Mouse (Mus musculus) cerebellum, adult (tissue): ENCODE measurements at regions not wholly inside any gene's neighbourhood (a gene's known extent, or its start where the extent isn't known, plus 50 kb on each side); places are given as distances from the start of the nearest gene placed in this dataset.
A peak's percentile ranks its signal among the peaks of the same experiment; 100 is the strongest.

Experiments used
- ATAC-seq: cut with Nextera tagmentation; 2 replicates; pipeline ENCODE4 v1.9.2; 2017; ENCODE audit warnings: mild to moderate bottlenecking, moderate library complexity, mixed read lengths; ENCODE audit not compliant: insufficient number of reproducible peaks, low FRiP score, low TSS enrichment

- no peak for ATAC-seq
These were observed 274.6 kb upstream of the Btbd3 start for GRCm38 (mm10) chr2:137981766-137982165.

DNA sequence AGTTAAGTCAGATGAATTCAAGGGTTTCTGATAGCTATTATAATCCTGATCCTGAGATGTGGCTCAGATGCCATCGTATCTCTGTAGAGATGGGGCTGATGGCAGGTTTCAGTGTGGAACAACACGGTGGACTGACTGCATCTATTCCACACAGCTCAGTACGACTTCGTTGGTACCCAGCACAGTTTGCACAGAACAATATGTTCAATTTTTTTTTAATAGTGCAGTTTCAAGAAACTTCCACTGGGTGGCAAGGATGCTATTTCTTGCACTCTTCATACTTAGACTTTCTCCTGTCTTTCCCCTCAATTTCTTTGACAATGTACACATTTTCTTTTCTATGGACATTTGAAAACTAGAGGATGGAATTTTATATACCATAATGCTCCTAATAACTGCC lies 278.6 kb upstream of the Btbd3 start:
- ATAC-seq: peak; percentile 84

GRCm38 (mm10) chr2:137974651-137975050 lies 281.7 kb upstream of the Btbd3 start:
- peak; percentile 43; the same call in 1 of the 2 replicates for ATAC-seq

- no peak for ATAC-seq
These were observed 287.2 kb upstream of the Btbd3 start for GRCm38 (mm10) chr2:137969156-137969555.

- no peak for ATAC-seq
These were observed 289.8 kb upstream of the Btbd3 start for GRCm38 (mm10) chr2:137966460-137967076.

- no peak for ATAC-seq
These were observed 301.5 kb upstream of the Btbd3 start for GRCm38 (mm10) chr2:137954830-137955229.

- no peak for ATAC-seq
These were observed 303.2 kb upstream of the Btbd3 start for GRCm38 (mm10) chr2:137953144-137953543.

GRCm38 (mm10) chr2:137951942-137952341 lies 304.4 kb upstream of the Btbd3 start:
- ATAC-seq: no peak

- no peak for ATAC-seq
These were observed 305.4 kb upstream of the Btbd3 start for GRCm38 (mm10) chr2:137950931-137951330.

DNA sequence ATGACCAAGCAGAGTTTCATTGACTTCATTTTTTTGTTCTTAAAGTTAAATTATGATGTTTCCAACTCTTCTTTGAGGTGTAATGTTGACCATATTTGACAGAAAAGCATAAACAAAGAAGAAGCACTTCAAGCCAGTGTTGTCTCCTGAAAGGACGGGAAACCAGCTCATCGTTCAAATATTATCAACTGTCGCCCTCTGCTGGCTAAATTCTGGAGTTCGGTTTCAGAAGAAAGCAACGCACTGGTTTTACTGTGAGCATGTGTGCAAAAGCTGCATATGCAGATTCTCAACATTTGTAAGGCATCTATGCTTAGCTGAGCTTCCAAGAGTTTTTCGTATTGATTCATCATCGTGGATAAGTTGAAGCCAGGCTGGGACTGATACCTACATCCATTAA lies 313.6 kb upstream of the Btbd3 start:
- ATAC-seq: peak; percentile 69

DNA sequence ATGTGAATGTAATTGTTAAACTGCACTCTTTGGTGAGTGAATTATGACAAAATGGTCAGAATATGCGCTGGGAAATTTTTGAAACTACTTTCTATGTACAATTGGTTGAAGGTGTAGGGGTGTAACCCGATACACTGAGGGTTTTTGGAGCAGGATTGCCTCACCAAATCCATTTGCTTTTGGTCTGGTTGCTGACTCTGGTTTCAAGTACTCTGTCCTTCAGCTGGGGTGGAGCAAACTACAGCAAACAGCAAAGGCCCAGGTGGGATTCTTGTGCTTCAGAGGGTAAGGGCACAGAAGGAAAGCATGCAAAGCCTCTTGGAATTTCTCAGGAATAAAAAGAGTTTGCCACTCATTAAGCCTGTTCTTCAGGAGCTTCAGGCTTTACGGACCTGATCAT lies 316.8 kb upstream of the Btbd3 start:
- ATAC-seq: no peak

DNA sequence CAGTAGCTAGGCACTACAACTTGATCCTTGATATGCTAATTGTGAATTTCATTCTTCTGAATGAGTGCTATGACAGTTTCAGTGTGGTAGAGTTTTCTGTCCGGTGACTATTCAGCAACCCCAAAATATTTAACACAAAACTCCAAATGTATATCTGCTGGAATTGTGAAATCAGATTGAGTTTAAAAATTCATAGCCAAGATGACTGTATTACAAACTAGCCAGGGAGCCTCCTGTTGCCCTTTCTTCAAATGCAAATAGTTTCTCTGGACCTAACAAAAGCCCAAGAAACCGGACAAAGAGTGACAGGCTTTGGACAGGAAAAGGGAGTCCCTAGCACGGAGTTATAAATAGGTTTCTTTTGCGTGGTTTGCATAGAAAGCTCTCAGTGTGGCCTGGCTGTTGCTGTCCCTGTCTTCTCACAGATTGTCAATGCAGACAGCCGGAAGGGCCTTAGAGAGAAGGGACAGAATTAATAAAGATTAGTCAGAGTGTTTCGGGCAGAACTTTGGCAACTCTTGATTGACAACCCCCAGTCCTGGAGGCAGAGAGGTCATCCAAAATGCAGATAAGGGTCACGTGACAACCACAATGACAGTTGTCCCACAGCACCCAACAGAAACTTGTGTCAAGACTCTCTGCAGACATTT lies 317.4 kb upstream of the Btbd3 start:
- ATAC-seq: no peak

DNA sequence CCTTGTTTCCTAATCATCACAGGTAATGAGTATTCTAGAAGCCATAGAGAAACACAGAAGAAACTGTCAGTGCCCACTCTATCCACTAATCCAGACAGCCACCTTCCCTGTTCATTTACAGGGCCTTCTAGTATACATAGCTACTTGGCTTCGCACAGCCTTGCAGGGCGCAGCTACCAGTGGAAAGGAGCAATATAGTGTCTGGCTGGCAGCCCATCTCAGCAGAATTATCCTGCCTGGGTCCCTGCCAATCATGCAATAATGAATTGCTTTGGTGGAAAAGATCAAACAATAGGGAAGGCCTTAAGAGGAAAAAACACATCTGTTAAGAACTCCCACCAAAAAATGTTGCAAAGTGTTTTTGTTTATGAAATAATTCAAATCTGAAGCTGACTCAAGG lies 319.8 kb upstream of the Btbd3 start:
- no peak for ATAC-seq

GRCm38 (mm10) chr2:137932931-137933330 lies 323.4 kb upstream of the Btbd3 start:
- ATAC-seq: no peak

DNA sequence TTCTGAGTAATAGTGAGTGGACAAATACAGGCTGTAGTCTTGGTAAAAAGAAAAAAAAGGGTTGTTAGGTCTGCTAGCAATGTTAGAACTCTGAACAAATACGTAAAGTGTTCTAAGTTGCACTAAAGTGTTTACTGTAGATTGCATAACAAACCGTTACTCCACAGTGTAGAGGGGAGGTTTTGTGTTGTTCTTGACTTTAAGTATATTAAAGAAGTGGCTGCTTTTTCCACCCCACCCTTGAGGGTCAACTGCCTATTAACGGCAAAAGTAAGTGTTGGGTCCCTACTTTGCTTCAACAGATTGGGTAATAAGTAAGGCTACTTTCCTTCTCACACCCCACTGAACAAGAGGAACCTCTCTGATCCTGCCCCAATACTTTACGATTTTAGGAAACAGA lies 323.9 kb upstream of the Btbd3 start:
- ATAC-seq: no peak

- no peak for ATAC-seq
These were observed 330.9 kb upstream of the Btbd3 start for GRCm38 (mm10) chr2:137925488-137925887.

DNA sequence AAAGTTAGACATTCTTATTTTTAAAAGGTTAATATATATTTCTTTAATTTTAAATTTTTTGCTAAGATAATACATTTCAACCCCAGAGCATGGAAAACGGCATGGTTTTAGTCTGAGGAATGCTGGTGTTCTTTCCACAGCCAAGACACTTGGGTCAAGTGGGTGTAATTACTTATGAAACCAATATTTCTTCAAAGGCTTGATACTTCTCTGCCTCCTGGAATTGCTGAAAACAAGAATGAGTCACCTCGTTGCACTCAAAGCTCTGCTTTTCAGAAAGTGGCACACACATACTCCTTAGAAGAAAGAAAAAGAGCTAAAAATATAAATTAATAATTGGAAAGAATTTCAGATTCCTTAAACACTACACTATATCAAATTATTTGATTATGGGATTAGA lies 331.8 kb upstream of the Btbd3 start:
- ATAC-seq: no peak

- ATAC-seq: no peak
These were observed 357.9 kb upstream of the Btbd3 start for GRCm38 (mm10) chr2:137898425-137898824.

DNA sequence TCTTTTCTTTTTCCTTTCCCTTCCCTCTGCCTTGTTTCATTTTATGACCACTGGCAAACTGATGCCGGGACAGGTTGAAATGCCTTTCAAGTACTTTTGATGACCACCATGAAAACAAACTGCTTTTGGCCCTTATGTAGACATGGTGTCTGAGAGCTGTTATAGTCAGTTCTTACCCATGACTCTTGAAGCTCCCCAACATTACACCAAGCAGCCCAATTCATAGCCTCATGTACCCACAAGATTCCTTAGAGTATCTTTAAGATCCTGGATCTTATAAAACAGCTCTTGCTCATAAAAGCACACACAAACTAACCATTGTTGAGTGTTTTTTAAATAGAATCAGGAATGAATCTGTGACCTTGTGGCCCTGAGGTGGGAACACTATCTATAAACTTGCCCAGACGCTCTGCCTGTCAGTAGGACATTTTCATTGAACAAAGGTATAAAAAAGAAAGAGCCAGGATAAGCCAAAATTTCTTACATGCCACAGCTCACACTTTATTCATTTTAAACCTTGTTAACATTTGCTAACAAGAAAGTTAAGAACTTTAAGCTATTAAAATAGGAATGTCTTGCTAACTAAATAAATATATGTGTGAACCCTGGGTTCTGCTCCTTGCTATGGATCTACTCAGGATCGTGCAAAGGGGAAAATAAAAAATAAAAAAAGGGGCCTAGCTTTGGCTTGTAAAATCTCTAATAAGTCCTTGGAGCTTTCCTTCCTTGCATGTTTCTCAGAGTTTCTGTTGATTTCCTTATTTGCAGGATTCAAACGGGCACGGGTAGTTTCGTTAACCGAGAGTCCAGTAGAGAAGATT lies 375.9 kb upstream of the Btbd3 start:
- ATAC-seq: no peak

- ATAC-seq: no peak
These were observed 386.7 kb upstream of the Btbd3 start for GRCm38 (mm10) chr2:137869676-137870075.

- no peak for ATAC-seq
These were observed 401.9 kb upstream of the Btbd3 start for GRCm38 (mm10) chr2:137854494-137854893.
